Mouse (Mus musculus) embryonic fibroblast, embryonic 13.5 days (primary cell): ENCODE data around the gene Cnbp.

Experiments
- CTCF ChIP-seq: IDR thresholded peaks from 2 replicates; pipeline ENCODE4 v1.5.1; 2011; ENCODE audit warnings: mild to moderate bottlenecking, control low read depth, low read length, moderate library complexity, borderline replicate concordance; ENCODE audit not compliant: insufficient read depth
- POLR2A ChIP-seq: IDR thresholded peaks from 2 replicates; pipeline ENCODE4 v1.6.1; 2011; ENCODE audit warnings: low read depth, mild to moderate bottlenecking, control low read depth, low read length, moderate library complexity

GRCm38 (mm10) chr6:87849780-87850154 is 1.1 kb downstream of the Cnbp start:
- 0 out of 2 replicates have a peak, but pooled peaks have one; percentile 9 for TF ChIP-seq POLR2A
- TF ChIP-seq CTCF, result no peak
